Mouse (Mus musculus): ENCODE data around the gene Olfr912.

Gene Olfr912

DNA sequence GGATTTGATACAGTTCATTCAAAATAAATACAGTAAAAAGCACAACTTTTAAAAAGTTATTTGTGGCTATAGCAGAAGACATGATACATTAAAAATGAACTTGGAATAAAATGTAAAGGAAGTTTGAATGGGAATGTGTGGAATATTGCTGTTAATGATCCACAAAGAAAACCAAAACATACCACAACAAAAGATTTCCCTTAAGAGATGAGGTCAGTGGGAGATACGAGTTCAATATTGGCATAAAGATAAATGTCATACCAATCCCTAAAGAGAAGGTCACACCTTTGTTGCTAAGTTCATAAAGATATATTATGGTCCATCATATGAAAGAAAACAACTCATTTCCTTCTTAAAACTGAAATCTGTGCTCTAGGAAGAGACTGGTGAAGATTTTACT lies at the start of gene Olfr912:
Gene Olfr912 (plus strand): TSS at position 301 of the 400 bp plus-strand sequence.
- DNase-seq, result no peak

DNA sequence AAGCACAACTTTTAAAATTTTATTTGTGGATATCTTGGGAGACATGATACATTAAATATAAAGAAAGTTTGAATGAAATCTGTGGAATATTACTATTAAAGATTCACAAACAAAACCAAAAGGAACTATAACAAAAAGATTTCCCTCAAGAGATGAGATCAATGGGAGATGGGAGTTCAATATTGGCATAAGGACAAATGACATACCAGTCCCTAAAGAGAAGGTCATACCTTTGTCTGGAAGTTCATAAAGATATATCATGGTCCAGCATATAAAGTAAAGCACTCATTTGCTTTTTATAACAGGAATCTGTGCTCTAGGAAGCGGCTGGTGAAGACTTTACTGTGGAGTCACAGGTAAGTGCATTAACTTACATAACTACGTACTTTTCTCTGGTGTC lies 42.4 kb upstream of the Olfr912 start, which contains the start of gene Olfr910:
Gene Olfr910 (plus strand): TSS at position 301 of the 400 bp plus-strand sequence.
- DNase-seq, result no peak

DNA sequence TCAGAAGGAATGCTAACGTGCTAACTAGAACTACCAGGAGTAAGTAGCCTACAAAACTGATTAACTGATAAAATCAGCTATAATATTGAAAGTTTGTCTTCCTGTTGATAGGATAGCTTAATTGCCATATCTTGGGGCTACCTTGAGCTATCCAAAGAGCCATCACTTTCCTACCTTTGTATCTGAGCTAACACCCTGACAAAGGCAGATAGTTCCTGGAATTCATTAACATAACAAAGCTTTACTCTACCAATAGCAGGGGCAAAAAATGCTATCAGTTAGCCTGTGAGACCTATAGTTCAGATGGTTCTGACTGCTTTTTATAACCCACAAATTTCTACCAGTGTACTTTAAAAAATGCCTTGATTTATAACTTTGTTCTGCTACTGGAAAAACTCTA lies 11.1 kb downstream of the Olfr912 start:
- DNase-seq, result no peak

- no peak for DNase-seq
These were observed 12.5 kb downstream of the Olfr912 start, which contains the start of gene Olfr913 for GRCm38 (mm10) chr9:38592459-38592858. TSS of gene Olfr913 (plus strand) at chr9:38592759.

- DNase-seq, result no peak
These were observed 24.8 kb downstream of the Olfr912 start, which contains the start of gene Olfr914 for GRCm38 (mm10) chr9:38604802-38605201. TSS of gene Olfr914 (plus strand) at chr9:38605102.

DNA sequence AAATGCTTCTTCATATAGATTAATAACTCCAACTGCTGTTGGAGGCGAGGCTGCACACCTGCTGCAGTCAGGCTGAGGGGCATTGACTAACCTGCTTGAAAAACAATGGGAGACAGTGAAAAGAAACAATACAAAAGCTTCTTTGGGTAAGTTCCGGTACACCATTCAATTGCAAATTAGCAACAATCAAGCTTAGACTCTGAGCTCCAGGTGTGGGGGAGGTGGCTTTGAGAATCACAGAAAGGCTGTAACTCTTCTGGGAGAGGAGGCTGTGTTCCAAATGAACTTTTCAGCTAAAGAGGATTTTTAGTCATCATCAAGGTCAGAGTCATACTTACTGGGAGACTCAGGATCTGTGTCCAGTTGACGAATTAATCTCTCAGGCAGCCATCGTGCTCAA lies 52.4 kb downstream of the Olfr912 start:
- no peak for DNase-seq
